Mouse (Mus musculus) ES-Bruce4 (cell line): Measurements from ENCODE around the gene Celf2. TPM values are rescaled to one million over a fixed set of nuclear protein-coding genes. Genes with fewer than 3 reads are reported as not detected.

Experiments used
- H3K27ac ChIP-seq: 2 replicates; pipeline ENCODE4 v1.5.1; 2012; ENCODE audit warnings: low read length, inconsistent platforms; ENCODE audit not compliant: insufficient read depth
- H3K27me3 ChIP-seq: 2 replicates; pipeline ENCODE4 v1.6.1; 2012; ENCODE audit warnings: mild to moderate bottlenecking, low read length, inconsistent platforms; ENCODE audit not compliant: control insufficient read depth, poor library complexity, insufficient read depth, severe bottlenecking
- H3K36me3 ChIP-seq: 2 replicates; pipeline ENCODE4 v1.6.1; 2012; ENCODE audit warnings: inconsistent platforms, mild to moderate bottlenecking, low read length, moderate library complexity; ENCODE audit not compliant: control insufficient read depth, poor library complexity, insufficient read depth, severe bottlenecking
- H3K4me1 ChIP-seq: one replicate; pipeline ENCODE4 v1.8.1; 2011; ENCODE audit warnings: low read length; ENCODE audit not compliant: control insufficient read depth, insufficient read depth
- H3K4me3 ChIP-seq: 2 replicates; pipeline ENCODE4 v1.5.1; 2011; ENCODE audit warnings: low read depth, mild to moderate bottlenecking, low read length
- H3K9ac ChIP-seq: 2 replicates; pipeline ENCODE4 v1.6.1; 2012; ENCODE audit warnings: low read depth, mild to moderate bottlenecking, inconsistent platforms; ENCODE audit not compliant: poor library complexity, severe bottlenecking
- H3K9me3 ChIP-seq: replicated peaks from 2 replicates; pipeline ENCODE4 v1.6.1; 2012; ENCODE audit warnings: mild to moderate bottlenecking, low read length, inconsistent platforms; ENCODE audit not compliant: control insufficient read depth, poor library complexity, insufficient read depth, severe bottlenecking
- CTCF ChIP-seq: IDR thresholded peaks from one replicate; pipeline ENCODE4 v1.8.1; 2011; ENCODE audit warnings: low read depth, low read length
- EP300 ChIP-seq: IDR thresholded peaks from 2 replicates; pipeline ENCODE4 v1.6.1; 2011; ENCODE audit warnings: low read depth, low read length; ENCODE audit not compliant: insufficient read depth
- POLR2A ChIP-seq: IDR thresholded peaks from one replicate; pipeline ENCODE4 v1.8.1; 2011; ENCODE audit warnings: low read length; ENCODE audit not compliant: insufficient read depth
- polyA plus RNA-seq: library from polyadenylated mRNA; stranded (reverse); fragments of >200 nt; gene quantifications from 2 replicates; pipeline ENCODE4 v1.2.4, GENCODE M21; 2011; ENCODE audit warnings: low read depth; ENCODE audit not compliant: missing spikeins, insufficient read depth, insufficient read length

Celf2 gene
- polyA plus RNA-seq, 1 experiment: 10.6 TPM

DNA sequence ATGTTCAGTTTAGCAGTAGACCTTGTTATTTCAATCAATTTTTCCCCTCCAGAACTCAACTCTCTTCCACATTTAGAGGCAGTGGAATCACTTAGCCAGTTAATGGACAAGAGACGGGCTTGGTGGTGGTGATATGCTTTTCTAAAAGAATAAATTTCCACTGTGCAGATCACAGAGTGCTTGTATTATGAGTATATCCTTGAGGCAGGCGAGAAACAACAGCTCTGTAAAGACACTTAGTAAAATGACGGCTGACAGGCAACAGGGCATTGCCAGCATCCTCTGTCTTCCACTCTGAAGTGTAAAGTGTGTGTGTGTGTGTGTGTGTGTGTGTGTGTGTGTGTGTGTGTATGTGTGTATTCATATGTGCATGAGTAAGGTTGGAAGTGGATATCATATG lies 362.1 kb downstream of the Celf2 start:
- Histone ChIP-seq H3K9ac (no peak overlapping the region), H3K4me3 (no peak overlapping the region), H3K9me3 (no peaks in the 10 kb centered on the region), H3K4me1 (no peaks in the 10 kb centered on the region), H3K27me3 (no peaks in the 10 kb centered on the region), H3K36me3 (no peaks in the 10 kb centered on the region), H3K27ac (no peak overlapping the region)
- TF ChIP-seq EP300 (no peak), CTCF (no peak), POLR2A (no peak)

DNA sequence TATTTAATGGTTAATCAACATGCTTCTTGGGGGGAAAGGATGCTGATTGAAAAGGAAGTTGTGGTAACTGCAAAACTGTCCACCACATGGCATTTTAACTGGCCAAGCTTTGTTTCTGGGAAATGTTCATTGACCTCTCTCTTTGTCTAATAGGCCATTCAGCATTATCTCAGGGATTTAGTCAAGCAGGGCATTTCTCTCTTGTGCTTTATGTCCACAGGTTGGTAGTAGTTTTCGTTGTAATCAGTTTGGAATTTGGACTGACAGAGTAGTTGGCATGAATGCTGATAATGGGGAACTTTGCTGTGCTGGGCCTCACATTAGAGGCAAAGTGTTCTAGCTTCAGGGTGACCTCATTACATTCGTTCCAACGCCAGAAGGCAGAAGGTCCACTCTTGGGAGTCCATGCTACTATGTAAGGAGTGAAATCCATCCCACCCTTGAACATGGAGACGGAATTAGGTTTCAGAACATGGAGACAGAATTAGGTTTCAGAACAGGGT lies 363.8 kb downstream of the Celf2 start:
- no peaks in the 10 kb centered on the region for H3K36me3 ChIP-seq

DNA sequence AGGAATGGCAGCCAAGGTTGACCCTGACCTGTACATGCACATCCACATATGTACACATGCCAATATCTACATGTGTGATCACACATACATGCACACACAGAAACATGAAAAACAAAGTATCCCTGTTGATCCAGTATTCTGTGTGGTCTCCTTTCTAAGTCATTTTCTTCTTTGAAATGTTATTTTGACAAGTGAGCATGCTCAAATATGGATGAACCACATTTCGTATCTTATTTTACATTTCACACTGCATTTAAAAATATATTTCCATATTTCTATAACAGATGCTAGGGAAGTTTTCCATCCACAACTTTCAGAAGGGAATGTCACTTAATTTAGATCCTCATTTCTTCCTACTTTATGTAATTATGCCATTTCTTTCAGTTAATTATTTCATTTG lies 364.5 kb downstream of the Celf2 start:
- Histone ChIP-seq H3K36me3 (no peaks in the 10 kb centered on the region), H3K27ac (no peak overlapping the region), H3K4me1 (no peaks in the 10 kb centered on the region), H3K9ac (no peak overlapping the region), H3K4me3 (no peak overlapping the region), H3K9me3 (no peaks in the 10 kb centered on the region), H3K27me3 (no peaks in the 10 kb centered on the region)
- TF ChIP-seq POLR2A (no peak), EP300 (no peak), CTCF (no peak)

More for the DNA sequence above, 363.8 kb downstream of the Celf2 start:
- TF ChIP-seq EP300 (no peak), CTCF (no peak), POLR2A (no peak)
- H3K27me3 ChIP-seq: no peaks in the 10 kb centered on the region
- no peaks in the 10 kb centered on the region for H3K4me1 ChIP-seq
- no peak overlapping the region for H3K4me3 ChIP-seq
- no peak overlapping the region for H3K27ac ChIP-seq
- no peaks in the 10 kb centered on the region for H3K9me3 ChIP-seq
- no peak overlapping the region for H3K9ac ChIP-seq

DNA sequence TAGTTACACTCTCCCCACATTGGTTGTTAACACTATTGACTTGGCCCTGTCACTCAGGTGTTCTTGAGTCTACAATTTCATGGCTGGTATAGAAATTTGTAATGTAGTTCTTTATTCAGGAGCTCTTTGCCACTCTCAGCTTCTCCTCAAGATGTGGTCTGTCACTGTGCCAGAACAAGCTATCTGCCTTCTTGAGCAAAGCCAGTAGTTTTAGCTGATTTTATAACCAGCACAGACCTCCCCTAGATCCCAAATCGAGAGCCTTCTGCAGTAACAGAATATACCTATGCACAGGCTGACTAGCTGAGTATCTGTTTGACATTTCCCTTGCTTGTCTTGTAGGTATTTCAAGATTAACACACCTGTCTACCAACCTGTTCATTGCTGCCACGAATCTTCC lies 386.0 kb downstream of the Celf2 start:
- Histone ChIP-seq H3K27me3 (no peaks in the 10 kb centered on the region; the same call in 1 of the 2 replicates), H3K4me1 (no peaks in the 10 kb centered on the region), H3K27ac (no peak overlapping the region), H3K36me3 (no peaks in the 10 kb centered on the region), H3K4me3 (no peak overlapping the region), H3K9me3 (no peaks in the 10 kb centered on the region), H3K9ac (no peak overlapping the region)
- TF ChIP-seq CTCF (no peak), POLR2A (no peak), EP300 (no peak)

DNA sequence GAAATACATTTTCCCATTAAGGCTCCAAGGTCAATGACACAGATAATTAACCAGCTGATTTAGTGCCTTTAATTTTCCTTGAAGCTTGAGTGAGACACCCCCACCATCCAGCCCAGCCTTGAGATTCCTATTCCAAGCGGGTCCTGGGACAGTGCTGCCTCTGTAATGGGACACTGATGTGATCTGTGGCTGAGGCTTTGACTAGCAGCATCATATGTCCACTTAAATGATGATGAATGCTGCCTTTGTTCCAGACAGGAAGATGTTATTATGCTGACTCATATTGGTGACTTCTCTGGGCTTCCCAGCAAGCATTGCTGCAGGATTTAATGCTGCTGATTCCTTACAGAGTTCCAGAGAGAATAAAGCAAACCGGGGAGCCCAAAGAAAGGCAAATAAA lies 393.6 kb downstream of the Celf2 start:
- Histone ChIP-seq H3K27ac (no peak overlapping the region), H3K27me3 (no peaks in the 10 kb centered on the region), H3K36me3 (no peaks in the 10 kb centered on the region), H3K9me3 (no peaks in the 10 kb centered on the region), H3K9ac (no peak overlapping the region), H3K4me3 (no peak overlapping the region), H3K4me1 (no peaks in the 10 kb centered on the region)
- TF ChIP-seq POLR2A (no peak), EP300 (no peak), CTCF (no peak)

DNA sequence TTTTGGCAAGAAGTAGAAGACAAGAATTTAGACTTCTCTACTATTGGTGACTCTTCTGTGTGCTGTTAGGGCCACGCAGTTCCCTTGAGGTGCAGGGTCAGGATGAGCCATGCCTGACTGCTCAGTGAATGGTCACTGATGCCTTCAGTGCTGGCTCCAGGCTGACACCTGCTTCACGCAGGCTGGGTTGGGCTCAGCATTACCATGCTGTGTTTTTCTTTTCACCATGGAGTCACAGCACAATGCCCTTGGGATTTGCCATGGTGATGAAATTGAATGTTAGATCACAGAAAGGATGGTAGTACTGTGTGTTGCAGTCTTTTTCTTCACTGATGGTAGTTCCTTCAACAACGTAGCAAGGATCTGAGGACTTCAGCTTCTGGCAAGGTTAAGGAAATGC lies 394.2 kb downstream of the Celf2 start:
- no peak overlapping the region for H3K27ac ChIP-seq
- no peaks in the 10 kb centered on the region for H3K4me1 ChIP-seq
- no peak overlapping the region for H3K4me3 ChIP-seq
- H3K27me3 ChIP-seq: no peaks in the 10 kb centered on the region
- H3K9ac ChIP-seq: no peak overlapping the region
- H3K36me3 ChIP-seq: no peaks in the 10 kb centered on the region
- TF ChIP-seq CTCF (no peak), EP300 (no peak), POLR2A (no peak)
- no peaks in the 10 kb centered on the region for H3K9me3 ChIP-seq
